Mouse (Mus musculus) brain, embryonic 14.5 days (tissue): ENCODE data around the gene Tmem102.

Experiments used
- CTCF ChIP-seq: fragments of 200-500 bp; IDR thresholded peaks from 2 replicates; pipeline ENCODE4 v1.5.1; 2012; ENCODE audit warnings: inconsistent platforms, mild to moderate bottlenecking, moderate library complexity, borderline replicate concordance; ENCODE audit not compliant: insufficient read depth, insufficient read length; ENCODE audit errors: extremely low read depth
- POLR2A ChIP-seq: fragments of 200-500 bp; IDR thresholded peaks from 2 replicates; pipeline ENCODE4 v1.6.1; 2012; ENCODE audit warnings: mild to moderate bottlenecking, inconsistent platforms, borderline replicate concordance; ENCODE audit not compliant: poor library complexity, insufficient read depth, insufficient read length, severe bottlenecking; ENCODE audit errors: extremely low read depth

DNA sequence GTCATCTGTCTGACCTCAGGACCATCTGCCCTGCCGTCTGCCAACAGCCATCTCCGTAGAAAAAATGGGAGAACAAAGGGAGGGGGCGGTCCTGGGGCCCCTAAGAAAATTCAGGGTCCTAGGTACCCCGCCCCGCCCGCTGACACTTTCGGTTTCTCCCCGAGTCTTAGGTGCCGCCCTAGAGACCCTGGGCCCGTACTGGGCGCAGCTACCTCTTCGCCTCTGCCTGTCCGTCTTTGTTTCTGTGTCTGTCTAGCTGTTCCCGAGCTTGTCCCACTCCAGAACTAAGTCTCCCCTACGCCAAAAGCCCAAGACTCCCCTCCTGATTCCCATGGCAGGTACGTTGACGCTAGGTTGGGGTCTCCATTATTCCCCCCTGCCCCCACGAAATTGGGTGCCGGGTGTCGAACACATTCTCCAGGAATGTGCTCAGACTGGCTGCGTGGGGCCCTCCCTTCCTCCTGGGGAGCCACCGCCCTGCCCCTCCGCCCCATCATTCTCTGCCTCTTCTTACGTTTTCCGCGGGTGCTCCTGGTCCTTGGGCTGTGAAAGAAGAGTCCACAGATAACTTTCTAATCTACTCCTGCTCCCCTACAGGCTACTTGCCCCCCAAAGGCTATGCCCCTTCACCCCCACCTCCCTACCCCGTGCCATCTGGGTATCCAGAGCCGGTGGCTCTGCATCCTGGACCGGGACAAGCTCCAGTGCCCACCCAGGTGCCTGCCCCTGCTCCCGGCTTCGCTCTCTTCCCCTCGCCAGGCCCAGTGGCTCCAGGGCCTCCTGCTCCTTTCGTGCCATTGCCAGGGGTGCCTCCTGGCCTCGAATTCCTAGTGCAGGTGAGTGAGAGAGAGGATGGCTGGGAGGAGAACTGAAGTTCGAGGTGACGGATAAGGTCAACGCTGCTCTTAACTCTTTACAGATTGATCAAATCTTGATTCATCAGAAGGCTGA lies 41.6 kb upstream of the Tmem102 start:
- no peak for TF ChIP-seq CTCF
- no peak for TF ChIP-seq POLR2A
